Mouse (Mus musculus) B cell, adult 62 days (primary cell): ENCODE results near the gene Tceanc2. TPM values are rescaled to one million over a fixed set of nuclear protein-coding genes. Genes with fewer than 3 reads are reported as not detected.

ENCODE experiments used
- total RNA-seq: library from RNA; stranded (reverse); gene quantifications from 4 replicates; pipeline ENCODE4 v1.2.4, GENCODE M21; 2023

Tceanc2 gene
- total RNA-seq: 33.6 to 40.0 TPM (median 36.0 TPM) in 4 replicates

DNA sequence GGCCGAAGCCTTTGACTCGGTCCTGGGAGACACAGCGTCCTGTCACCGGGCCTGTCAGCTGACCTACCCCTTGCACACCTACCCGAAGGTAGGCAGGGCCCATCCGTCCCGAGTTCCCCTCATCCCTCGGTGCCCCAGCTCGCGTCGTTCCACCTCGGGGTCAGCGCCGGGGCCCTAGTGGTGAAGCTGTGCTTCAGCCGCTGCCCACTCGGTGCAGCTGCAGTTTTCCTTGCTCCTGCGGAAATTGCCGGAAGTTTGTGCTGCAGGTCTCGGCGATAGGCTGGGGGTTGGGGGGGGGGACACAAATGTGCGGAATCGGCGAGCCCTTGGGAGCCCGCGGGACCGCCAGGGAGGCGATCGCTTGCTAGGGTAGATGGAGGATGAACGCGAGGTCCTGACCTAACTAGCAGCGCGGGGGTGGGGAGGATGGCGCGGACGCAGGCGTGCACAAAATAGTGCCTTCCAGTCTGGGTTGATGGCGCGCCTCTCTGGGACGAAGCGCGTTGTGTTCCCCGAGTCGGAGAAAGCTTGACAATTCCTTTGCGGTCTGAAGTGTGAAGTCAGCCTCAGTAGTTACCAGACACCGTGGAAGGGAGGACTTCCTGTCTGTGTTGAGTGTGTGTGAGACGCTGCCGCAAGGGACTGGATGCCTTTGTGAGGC is at the start of gene Tceanc2:
Gene Tceanc2 (minus strand): TSS at position 287 of the 661 bp plus-strand sequence.

GRCm38 (mm10) chr4:107208880-107209279 is 30.0 kb upstream of the Tceanc2 start, which contains the start of gene Ldlrad1:
Gene Ldlrad1 (plus strand): TSS chr4:107209180.

DNA sequence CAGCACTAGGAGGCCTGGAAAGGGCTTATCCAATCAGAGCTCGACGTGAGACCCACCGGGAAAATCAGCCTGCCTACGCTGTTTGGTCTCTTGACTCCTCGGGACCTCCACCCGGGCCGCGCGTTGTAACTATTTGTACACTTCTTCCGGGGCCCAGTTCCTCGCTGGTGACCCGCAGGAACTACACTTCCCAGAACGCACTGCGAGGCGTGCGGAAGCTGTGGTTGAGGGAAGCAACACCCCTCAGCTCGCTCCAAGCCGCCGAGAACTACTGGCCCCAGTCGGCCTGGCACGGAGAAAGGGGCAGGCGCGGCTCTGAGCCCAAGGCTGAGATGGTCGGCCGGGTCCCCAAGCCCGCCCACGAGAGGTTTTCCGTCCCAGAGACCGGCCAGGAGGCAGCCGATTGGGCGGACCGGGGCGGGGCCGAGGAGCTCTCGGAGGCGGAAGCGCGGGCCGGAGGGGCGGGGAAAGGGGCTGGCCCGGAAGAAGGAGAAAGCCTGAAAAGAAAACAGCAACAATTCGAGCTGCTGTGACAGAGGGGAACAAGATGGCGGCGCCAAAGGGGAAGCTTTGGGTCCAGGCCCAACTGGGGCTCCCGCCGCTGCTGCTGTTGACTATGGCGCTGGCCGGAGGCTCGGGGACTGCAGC is 610 bp downstream of the Tceanc2 start, which contains the start of gene Tmem59:
Gene Tmem59 (plus strand): TSS at position 218 of the 648 bp plus-strand sequence.

DNA sequence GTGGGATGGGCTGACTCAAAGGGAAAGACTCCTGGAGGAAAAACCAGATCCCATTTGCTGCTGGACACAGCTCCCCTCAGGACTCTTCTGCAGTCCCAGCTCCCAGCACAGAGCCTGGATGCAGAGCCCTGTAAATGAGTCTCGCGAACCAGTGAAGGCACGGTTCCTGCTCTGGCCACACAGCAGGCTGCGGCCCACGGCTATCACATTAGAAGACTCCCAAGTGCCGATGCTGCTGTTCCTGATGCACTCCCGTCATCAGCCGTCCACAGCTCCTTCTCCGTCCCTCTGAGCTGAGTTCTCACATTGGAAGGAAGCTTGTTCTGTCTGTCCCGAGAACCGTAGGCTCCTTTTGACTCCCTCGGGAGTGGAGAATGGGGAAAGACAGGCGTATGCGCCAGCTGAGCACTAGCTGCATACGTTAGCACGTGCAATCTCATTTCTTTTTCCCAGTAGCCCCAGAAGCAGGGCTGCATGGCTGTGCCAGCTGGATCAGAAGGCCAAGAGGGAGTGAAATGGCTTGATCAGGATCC is 82.0 kb downstream of the Tceanc2 start, which contains the start of gene Cdcp2:
Gene Cdcp2 (plus strand): TSS at position 51 of the 533 bp plus-strand sequence.

Other genes starting within 250 kb of the Tceanc2 start
- 69.3 to 77.2 TPM (median 75.1 TPM) in 4 replicates for gene Mrpl37, start 112.2 kb downstream of the Tceanc2 start, total RNA-seq
- gene Cyb5rl, start 112.1 kb downstream of the Tceanc2 start, total RNA-seq: 6.3 to 17.5 TPM (median 12.8 TPM) in 4 replicates
- gene Cdcp2, start 82.2 kb downstream of the Tceanc2 start, total RNA-seq: 0.22 to 0.95 TPM in 2 of 4 replicates, not detected in the others
- 76.8 to 87.5 TPM (median 81.0 TPM) in 4 replicates for gene Tmem59, start 717 bp downstream of the Tceanc2 start, total RNA-seq
- gene Ldlrad1, start 30.1 kb upstream of the Tceanc2 start, total RNA-seq: not detected in 4 replicates
- gene Lrrc42, start 74.4 kb upstream of the Tceanc2 start, total RNA-seq: 16.1 to 25.8 TPM (median 22.4 TPM) in 4 replicates
- 9.9 to 19.2 TPM (median 13.7 TPM) in 4 replicates for gene Hspb11, start 74.5 kb upstream of the Tceanc2 start, total RNA-seq
- gene Dio1, start 128.1 kb upstream of the Tceanc2 start, total RNA-seq: not detected in 4 replicates
- 37.6 to 46.4 TPM (median 43.4 TPM) in 4 replicates for gene Yipf1, start 135.2 kb upstream of the Tceanc2 start, total RNA-seq
- gene Ndc1, start 188.7 kb upstream of the Tceanc2 start, total RNA-seq: 6.5 to 10.0 TPM (median 8.2 TPM) in 4 replicates